In genomic region chr7:142505942-142506341, GRCm38 (mm10) we compare ENCODE assay signal across 12 mouse cellular contexts. TPM values are rescaled to one million over a fixed set of nuclear protein-coding genes. Genes with fewer than 3 reads are reported as not detected.
A peak's percentile ranks its signal among the peaks of the same experiment; 100 is the strongest.
DNase-seq lines count a peak whose midpoint lies in the region; ATAC-seq and TF ChIP-seq lines count a peak whose summit lies in the region.
"Had no signal": no experiment of that assay in that cellular context is flagged by ENCODE, and none has a peak within 500 bp of the region (broad histone marks: within the 10 kb centered on the region; RNA-seq: fewer than 3 reads in every experiment).

No protein-coding gene starts in this region.

- DNase-seq in lung, adult 18-20 months = no peak
- peak; percentile 70 for DNase-seq in embryonic facial prominence, embryonic 10.5 days (ENCODE audit: low spot score)
- peak; percentile 52 for DNase-seq in neural tube, embryonic 11.5 days (ENCODE audit: low spot score)
- no peak for DNase-seq in layer of hippocampus, adult 2 months (ENCODE audit: low spot score in 2 of 2)
- DNase-seq in ovary, postnatal 36 days (ENCODE audit: low spot score) = no peak
- DNase-seq: gastrocnemius, postnatal 36 days; thymus, postnatal 14 days had no signal

- ATAC-seq in lung, embryonic 15.5 days (ENCODE audit: borderline replicate concordance, extremely low read depth, low FRiP score, low TSS enrichment) = no peak
- ATAC-seq in hindbrain, embryonic 12.5 days (ENCODE audit: low FRiP score) = peak; percentile 73
- no peak for ATAC-seq in neural tube, embryonic 11.5 days (ENCODE audit: insufficient read depth, low FRiP score, low TSS enrichment)
- ATAC-seq in megakaryocyte progenitor cell, adult 5-6 weeks (replicated peaks; ENCODE audit: poor library complexity) = no peak

- H3K27ac ChIP-seq in lung, embryonic 15.5 days = 0 out of 2 replicates have a peak overlapping the region, but pooled peaks have one; percentile 22
- peak overlapping the region; percentile 76 for H3K27ac ChIP-seq in embryonic facial prominence, embryonic 10.5 days (replicated peaks)
- H3K27ac ChIP-seq in hindbrain, embryonic 12.5 days = peak overlapping the region; percentile 64
- no peak overlapping the region for H3K27ac ChIP-seq in neural tube, embryonic 11.5 days (ENCODE audit: low read depth, low read length)
- no peak overlapping the region for H3K27ac ChIP-seq in layer of hippocampus, adult 2 months
- H3K27ac ChIP-seq: kidney, postnatal 0 days; liver, embryonic 15.5 days had no signal

- no peak overlapping the region for H3K9ac ChIP-seq in lung, embryonic 15.5 days
- peak overlapping the region; percentile 23; the same call in 1 of the 2 replicates for H3K9ac ChIP-seq in hindbrain, embryonic 12.5 days
- H3K9ac ChIP-seq in neural tube, embryonic 11.5 days (ENCODE audit: low read length) = no peak overlapping the region
- H3K9ac ChIP-seq: liver, embryonic 15.5 days had no signal

- H3K4me1 ChIP-seq in lung, embryonic 15.5 days = peaks cover 31% of the 10 kb centered on the region
- peaks cover 63% of the 10 kb centered on the region for H3K4me1 ChIP-seq in embryonic facial prominence, embryonic 10.5 days
- peaks cover 34% of the 10 kb centered on the region for H3K4me1 ChIP-seq in hindbrain, embryonic 12.5 days
- H3K4me1 ChIP-seq in neural tube, embryonic 11.5 days (ENCODE audit: control insufficient read depth, insufficient read depth, low read length) = peaks cover 23% of the 10 kb centered on the region

- WGBS in lung, embryonic 15.5 days = 33% methylated on average over 2 of the region's 2 CpGs
- WGBS in embryonic facial prominence, embryonic 10.5 days = 26% methylated on average over 2 of the region's 2 CpGs
- 14% methylated on average over 2 of the region's 2 CpGs for WGBS in hindbrain, embryonic 12.5 days
- WGBS in neural tube, embryonic 11.5 days = 3% methylated on average over 2 of the region's 2 CpGs

- H3K4me2 ChIP-seq in lung, embryonic 15.5 days = no peak overlapping the region
- no peak overlapping the region for H3K4me2 ChIP-seq in hindbrain, embryonic 12.5 days (replicated peaks)
- no peak overlapping the region for H3K4me2 ChIP-seq in neural tube, embryonic 11.5 days (ENCODE audit: low read depth)
- H3K4me2 ChIP-seq: liver, embryonic 15.5 days had no signal

- no peaks in the 10 kb centered on the region for H3K9me3 ChIP-seq in lung, embryonic 15.5 days
- H3K9me3 ChIP-seq in embryonic facial prominence, embryonic 10.5 days = no peaks in the 10 kb centered on the region
- H3K9me3 ChIP-seq in hindbrain, embryonic 12.5 days (replicated peaks) = no peaks in the 10 kb centered on the region
- no peaks in the 10 kb centered on the region for H3K9me3 ChIP-seq in neural tube, embryonic 11.5 days (ENCODE audit: control insufficient read depth, low read length)
- H3K9me3 ChIP-seq: liver, embryonic 15.5 days had no signal

- no peak for TF ChIP-seq CTCF in layer of hippocampus, adult 2 months (conservative IDR thresholded peaks at IDR 0.05)

- H3K4me3 ChIP-seq in lung, embryonic 15.5 days = no peak overlapping the region
- no peak overlapping the region for H3K4me3 ChIP-seq in embryonic facial prominence, embryonic 10.5 days
- H3K4me3 ChIP-seq in hindbrain, embryonic 12.5 days = no peak overlapping the region
- no peak overlapping the region for H3K4me3 ChIP-seq in neural tube, embryonic 11.5 days (ENCODE audit: low read depth, low read length)
- no peak overlapping the region for H3K4me3 ChIP-seq in layer of hippocampus, adult 2 months
- H3K4me3 ChIP-seq: liver, embryonic 15.5 days had no signal

- H3K27me3 ChIP-seq in lung, embryonic 15.5 days = no peaks in the 10 kb centered on the region
- H3K27me3 ChIP-seq in embryonic facial prominence, embryonic 10.5 days (replicated peaks; ENCODE audit: low read depth, poor library complexity, severe bottlenecking) = no peaks in the 10 kb centered on the region
- peaks cover 6% of the 10 kb centered on the region for H3K27me3 ChIP-seq in hindbrain, embryonic 12.5 days
- H3K27me3 ChIP-seq in neural tube, embryonic 11.5 days (ENCODE audit: control insufficient read depth, insufficient read depth, low read length) = peaks cover 3% of the 10 kb centered on the region; the same call in 1 of the 2 replicates

- no peaks in the 10 kb centered on the region for H3K36me3 ChIP-seq in lung, embryonic 15.5 days
- no peaks in the 10 kb centered on the region for H3K36me3 ChIP-seq in embryonic facial prominence, embryonic 10.5 days (replicated peaks)
- H3K36me3 ChIP-seq in hindbrain, embryonic 12.5 days = no peaks in the 10 kb centered on the region
- no peaks in the 10 kb centered on the region for H3K36me3 ChIP-seq in neural tube, embryonic 11.5 days (ENCODE audit: control insufficient read depth, insufficient read depth, low read length)
- H3K36me3 ChIP-seq: liver, embryonic 15.5 days had no signal

RNA-seq across cellular contexts. Expression of gene Tnnt3, which starts 7.3 kb away (rescaled TPM):
- 2.5 and 5.1 TPM in 2 replicates for polyA plus RNA-seq in lung, embryonic 15.5 days (2015; fragmentation: Nextera tagmentation; extraction: Ambion mirVana)
- 1.4 and 1.6 TPM in 2 replicates for polyA plus RNA-seq in embryonic facial prominence, embryonic 10.5 days (2016; fragmentation: Nextera tagmentation; extraction: Ambion mirVana)
- polyA plus RNA-seq in hindbrain, embryonic 12.5 days (2016; fragmentation: Nextera tagmentation; extraction: Ambion mirVana) = 1.8 and 5.8 TPM in 2 replicates
- polyA plus RNA-seq in neural tube, embryonic 11.5 days (2014; fragmentation: Nextera tagmentation; extraction: Ambion mirVana) = 6.5 and 9.2 TPM in 2 replicates
- 0.20 TPM in 1 of 2 replicates, not detected in the other for total RNA-seq in megakaryocyte progenitor cell, adult 5-6 weeks (2015)
- total RNA-seq in megakaryocyte progenitor cell, adult 5-6 weeks (2017) = not detected in 2 replicates
- not detected for total RNA-seq in layer of hippocampus, adult 2 months (2021)

RNA-seq across cellular contexts. Expression of gene Mrpl23, which starts 26.5 kb away (rescaled TPM):
- 22.8 and 28.3 TPM in 2 replicates for polyA plus RNA-seq in lung, embryonic 15.5 days (2015; fragmentation: Nextera tagmentation; extraction: Ambion mirVana)
- 18.1 and 22.4 TPM in 2 replicates for polyA plus RNA-seq in embryonic facial prominence, embryonic 10.5 days (2016; fragmentation: Nextera tagmentation; extraction: Ambion mirVana)
- 8.4 and 13.4 TPM in 2 replicates for polyA plus RNA-seq in hindbrain, embryonic 12.5 days (2016; fragmentation: Nextera tagmentation; extraction: Ambion mirVana)
- 10.6 and 20.0 TPM in 2 replicates for polyA plus RNA-seq in neural tube, embryonic 11.5 days (2014; fragmentation: Nextera tagmentation; extraction: Ambion mirVana)
- 10.4 and 11.8 TPM in 2 replicates for total RNA-seq in megakaryocyte progenitor cell, adult 5-6 weeks (2015)
- total RNA-seq in megakaryocyte progenitor cell, adult 5-6 weeks (2017) = 45.9 and 63.4 TPM in 2 replicates
- total RNA-seq in layer of hippocampus, adult 2 months (2021) = 1 to 10 TPM; 7.9 to 8.8 TPM

RNA-seq across cellular contexts. Expression of gene Lsp1, which starts 45.3 kb away (rescaled TPM):
- polyA plus RNA-seq in lung, embryonic 15.5 days (2015; fragmentation: Nextera tagmentation; extraction: Ambion mirVana) = 125 and 130 TPM in 2 replicates
- 20.9 and 21.4 TPM in 2 replicates for polyA plus RNA-seq in embryonic facial prominence, embryonic 10.5 days (2016; fragmentation: Nextera tagmentation; extraction: Ambion mirVana)
- polyA plus RNA-seq in hindbrain, embryonic 12.5 days (2016; fragmentation: Nextera tagmentation; extraction: Ambion mirVana) = 9.6 and 14.4 TPM in 2 replicates
- 15.1 and 21.0 TPM in 2 replicates for polyA plus RNA-seq in neural tube, embryonic 11.5 days (2014; fragmentation: Nextera tagmentation; extraction: Ambion mirVana)
- 45.9 and 75.5 TPM in 2 replicates for total RNA-seq in megakaryocyte progenitor cell, adult 5-6 weeks (2015)
- 65.5 and 67.5 TPM in 2 replicates for total RNA-seq in megakaryocyte progenitor cell, adult 5-6 weeks (2017)
- 1 to 10 TPM; 1.4 to 1.7 TPM for total RNA-seq in layer of hippocampus, adult 2 months (2021)

Comparison
In these comparisons a context has a peak if more than half of its experiments do, and no peak if none do; other contexts are left out.
1. H3K27ac ChIP-seq: peak in lung, embryonic 15.5 days (single experiment), embryonic facial prominence, embryonic 10.5 days (single experiment) and hindbrain, embryonic 12.5 days (single experiment); none in neural tube, embryonic 11.5 days (single experiment) and layer of hippocampus, adult 2 months (single experiment).
2. DNase-seq: peak in embryonic facial prominence, embryonic 10.5 days (single experiment) and neural tube, embryonic 11.5 days (single experiment); none in lung, adult 18-20 months (0 of 2), layer of hippocampus, adult 2 months (0 of 2) and ovary, postnatal 36 days (single experiment).